Mouse (Mus musculus) left cerebral cortex, adult 8-10 months (tissue): Measurements from ENCODE around the gene Olfr12. TPM values are rescaled to one million over a fixed set of nuclear protein-coding genes. Genes with fewer than 3 reads are reported as not detected.
A peak's percentile ranks its signal among the peaks of the same experiment; 100 is the strongest.

Experiments
- DNase-seq, 2 experiments: peaks; one replicate each; pipeline ENCODE4 v3.0.0; 2022; ENCODE audit warnings: low spot score in 2 of 2
- total RNA-seq, 4 experiments: library from RNA; stranded (reverse); gene quantifications; 2 replicates each; pipeline ENCODE4 v1.2.4; 2022

Olfr12 gene
- total RNA-seq = not detected

DNA sequence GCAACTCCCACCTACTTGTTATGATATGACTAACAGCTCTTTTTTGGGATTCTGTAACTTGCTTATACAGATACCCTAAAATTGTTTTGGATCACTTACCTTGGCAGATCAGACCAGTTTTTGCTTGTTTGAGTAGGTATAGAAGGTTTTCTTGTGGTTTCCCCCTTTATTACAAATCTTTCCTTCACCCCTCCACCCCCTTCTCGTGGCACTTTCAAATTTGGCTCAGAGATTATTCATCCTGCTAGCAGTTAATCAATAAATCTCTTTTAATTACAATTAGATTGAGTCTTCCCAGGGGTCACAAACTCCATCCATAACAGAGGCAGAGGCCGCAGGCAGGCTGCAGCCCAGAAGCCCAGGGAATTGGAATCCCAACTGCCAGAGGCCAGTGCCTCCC lies at the start of gene Olfr12:
Gene Olfr12 (plus strand): TSS at position 301 of the 400 bp plus-strand sequence.
- DNase-seq = no peak

DNA sequence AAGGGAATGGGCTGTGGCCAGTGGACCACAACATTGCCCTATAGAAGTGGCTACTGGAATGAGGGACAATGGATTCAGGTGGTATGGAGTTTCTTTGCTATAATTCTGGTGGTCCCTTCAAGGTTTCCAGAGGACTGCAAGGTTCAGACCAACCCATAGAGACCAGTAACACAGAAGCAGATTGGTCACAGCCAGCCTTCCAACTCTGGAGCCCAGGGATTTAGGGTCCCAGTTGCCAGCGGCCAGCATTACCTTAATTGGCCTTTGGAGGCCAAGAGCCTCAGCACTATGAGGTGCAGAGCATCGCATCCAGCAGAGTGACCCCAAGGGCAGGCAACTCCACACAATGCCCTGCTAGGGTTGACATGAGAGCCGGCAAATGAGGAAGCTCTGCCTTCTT lies 46.6 kb upstream of the Olfr12 start, which contains the start of gene Olfr1413:
Gene Olfr1413 (plus strand): TSS at position 301 of the 400 bp plus-strand sequence.
- no peak for DNase-seq

DNA sequence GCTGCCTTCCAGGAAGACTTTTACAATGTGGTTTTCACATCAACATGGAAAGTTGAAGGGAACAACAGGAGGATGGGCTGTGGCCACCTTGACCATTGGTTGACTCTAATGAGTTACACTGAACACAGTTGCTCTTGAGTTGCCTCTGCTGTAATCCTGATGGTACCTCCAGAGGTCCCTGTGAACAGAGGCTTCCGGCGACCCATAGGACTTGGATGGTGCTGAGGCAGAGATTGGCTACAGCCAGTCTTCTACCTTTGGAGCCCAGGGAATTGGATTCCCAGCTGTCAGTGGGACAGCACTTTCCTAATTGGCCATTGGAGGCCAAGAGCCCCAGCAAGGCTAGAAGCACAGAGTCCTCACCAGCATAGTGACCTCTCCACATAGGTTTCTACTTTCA lies 32.1 kb upstream of the Olfr12 start, which contains the start of gene Olfr1412:
Gene Olfr1412 (plus strand): TSS at position 301 of the 400 bp plus-strand sequence.
- no peak for DNase-seq

DNA sequence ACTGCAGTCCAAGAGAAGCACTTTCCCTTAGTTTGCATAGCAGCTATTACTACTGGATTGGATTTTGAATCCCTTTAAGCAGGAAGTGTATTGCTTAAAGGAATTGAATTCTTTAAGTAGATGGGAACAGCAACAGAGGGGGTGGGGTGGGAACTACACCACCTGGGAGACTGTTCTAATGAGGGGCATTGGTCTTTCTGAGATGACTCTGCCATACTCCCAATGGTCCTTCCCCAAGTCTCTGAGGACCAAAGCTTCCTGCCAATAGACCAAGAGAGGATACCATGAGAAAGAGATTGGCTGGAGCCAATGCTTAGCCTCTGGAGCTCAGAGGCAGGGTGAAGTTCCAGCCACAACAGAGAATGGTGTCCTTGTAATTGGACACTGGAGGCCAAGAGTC lies 23.5 kb upstream of the Olfr12 start, which contains the start of gene Olfr1411:
Gene Olfr1411 (plus strand): TSS at position 301 of the 400 bp plus-strand sequence.
- no peak for DNase-seq

DNA sequence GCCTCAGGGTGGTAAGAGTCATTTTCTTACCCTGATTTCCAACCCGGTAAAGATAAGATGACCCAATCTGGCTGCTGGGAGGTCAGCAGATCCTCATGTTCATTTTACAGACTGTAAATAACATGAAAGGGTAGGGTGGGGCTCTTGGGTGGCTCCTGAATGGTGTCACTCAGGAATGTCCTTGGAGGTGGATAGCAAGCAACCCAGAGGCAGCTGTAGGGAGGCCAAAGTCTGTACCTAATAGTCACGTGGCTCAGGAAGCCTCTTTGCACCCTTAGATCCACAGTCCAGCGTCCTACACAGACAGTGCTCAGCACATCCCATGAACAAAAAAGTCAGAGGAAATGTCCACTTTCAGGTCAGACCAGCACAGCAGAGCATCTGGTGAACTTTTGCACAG lies 21.6 kb upstream of the Olfr12 start:
- no peak for DNase-seq

DNA sequence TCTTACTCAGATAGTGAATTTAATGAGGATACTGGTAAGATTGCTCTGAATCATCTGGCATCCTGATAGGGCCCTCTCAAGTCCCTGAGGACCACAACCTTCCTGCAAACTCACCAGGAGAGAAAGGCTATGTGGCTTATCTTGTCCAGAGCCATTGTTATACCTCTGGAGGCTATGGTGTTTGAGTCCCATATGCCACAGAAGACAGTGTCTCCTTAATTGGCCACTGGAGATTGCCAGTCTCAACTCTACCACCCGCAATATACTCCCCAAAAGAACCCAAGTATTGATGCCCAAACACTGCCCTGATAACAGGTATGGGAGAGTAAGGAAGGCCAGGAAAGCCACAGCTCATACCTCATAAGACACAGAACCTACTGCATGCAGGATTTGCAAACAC lies 12.1 kb upstream of the Olfr12 start, which contains the start of gene Olfr1410:
Gene Olfr1410 (plus strand): TSS at position 301 of the 400 bp plus-strand sequence.
- DNase-seq = no peak

DNA sequence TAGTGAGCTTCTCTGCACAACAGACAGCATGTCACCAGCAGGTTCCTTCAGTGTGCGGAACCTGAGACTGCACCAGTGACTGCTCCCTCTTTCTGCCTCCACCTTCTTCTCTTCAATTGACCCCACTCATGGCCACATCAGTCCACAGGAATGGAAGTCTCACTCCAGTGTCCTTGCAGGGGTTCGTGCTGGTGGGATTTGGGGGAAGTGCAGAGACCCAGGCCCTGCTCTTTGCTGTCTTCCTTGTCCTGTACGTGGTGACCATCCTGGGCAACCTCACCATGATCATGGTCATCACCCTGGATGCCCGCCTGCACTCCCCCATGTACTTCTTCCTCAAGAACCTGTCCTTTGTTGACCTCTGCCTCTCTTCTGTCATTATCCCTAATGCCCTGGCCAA lies 9.9 kb upstream of the Olfr12 start:
- no peak for DNase-seq

DNA sequence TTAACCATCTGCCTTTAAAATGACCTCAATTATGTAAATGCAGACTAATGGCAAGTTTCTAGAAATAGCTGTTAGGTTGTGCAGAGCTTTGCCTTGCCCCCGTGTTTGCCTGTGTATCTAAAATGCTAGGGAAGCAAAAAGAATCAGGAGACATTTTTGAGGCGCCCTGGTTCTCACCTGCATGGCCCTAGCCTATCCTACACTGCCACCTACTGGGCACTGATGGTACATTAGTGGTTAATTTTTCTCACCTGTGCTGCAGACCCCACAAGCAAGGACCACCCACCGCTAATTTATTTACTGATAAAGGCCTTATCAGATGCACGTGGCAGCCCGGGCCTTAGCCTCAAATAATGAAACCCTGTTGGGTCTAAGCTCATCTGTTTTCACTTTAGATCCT lies 6.6 kb upstream of the Olfr12 start:
- peak; percentile 21 to 43 for DNase-seq

DNA sequence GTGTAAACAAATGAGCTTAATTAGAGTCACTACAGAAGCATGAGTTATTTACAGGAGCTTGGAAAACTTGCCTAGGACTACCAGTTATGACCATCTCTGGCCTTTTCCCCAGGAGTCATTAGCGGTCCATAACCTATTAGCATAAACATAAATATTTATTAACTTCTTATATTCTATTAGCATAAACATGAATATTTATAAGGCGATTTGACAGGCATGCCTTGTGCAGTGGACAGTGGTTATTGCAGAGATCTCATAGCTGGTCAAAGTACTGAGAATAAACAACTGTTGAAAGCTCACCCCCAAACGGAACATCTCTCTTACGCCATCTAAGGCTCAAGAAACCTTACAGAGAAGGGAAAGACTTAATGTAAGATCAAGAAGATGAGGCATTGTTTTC lies 4.4 kb upstream of the Olfr12 start:
- DNase-seq = no peak

DNA sequence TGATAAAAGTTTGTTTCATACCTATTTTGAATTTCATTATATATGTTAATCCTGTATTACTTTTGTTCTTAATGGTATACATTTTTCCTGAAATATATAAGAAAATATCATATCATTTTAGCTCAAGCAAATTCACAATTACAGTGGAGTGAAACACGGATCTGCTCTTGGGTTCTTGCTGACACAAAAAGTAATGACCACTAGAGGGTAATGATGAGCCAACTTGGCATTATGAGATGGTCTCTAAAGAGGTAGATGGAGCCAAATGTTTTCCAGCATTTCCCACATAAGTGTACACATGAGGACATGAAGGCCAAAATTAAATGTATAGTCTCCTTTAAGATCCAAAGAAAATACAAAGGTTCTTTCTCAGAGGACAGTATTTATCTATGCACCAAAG lies 3.1 kb upstream of the Olfr12 start:
- DNase-seq = no peak

DNA sequence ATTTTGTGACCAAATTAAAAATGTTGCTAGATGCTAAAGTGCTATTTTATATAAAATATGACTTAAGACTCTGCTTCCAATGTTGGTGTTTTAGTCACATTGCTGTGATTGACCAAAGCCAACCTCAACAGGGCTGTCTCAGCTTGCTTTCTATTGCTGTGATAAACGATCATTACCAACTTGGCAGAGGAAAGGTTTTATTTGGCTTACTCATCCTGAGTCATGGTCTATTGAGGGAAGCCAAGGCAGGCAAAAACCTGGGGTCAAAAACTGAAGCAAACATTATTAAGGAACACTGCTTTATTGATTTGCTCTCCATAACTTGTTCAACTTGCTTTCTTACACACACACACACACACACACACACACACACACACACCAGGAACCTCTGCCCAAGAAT lies 1.5 kb upstream of the Olfr12 start:
- no peak for DNase-seq

DNA sequence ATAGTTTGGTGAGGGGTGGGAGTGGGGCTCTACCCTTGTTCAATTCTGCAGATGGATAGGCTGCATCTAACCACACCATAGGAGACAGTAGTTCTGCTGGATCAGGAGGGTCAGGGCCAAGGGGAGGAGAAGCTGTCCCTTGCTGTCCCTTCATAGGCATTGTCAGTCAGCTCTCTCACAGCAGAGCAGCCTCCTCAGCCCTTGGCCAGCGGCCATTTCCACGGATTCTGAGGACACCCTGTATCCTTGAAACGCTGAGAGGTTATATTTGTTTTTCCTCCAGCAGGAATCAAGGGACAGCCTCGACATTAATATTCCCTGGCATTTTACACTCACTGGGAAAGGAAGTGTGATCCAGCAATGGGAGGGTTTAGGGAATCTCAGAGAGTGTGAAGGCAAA lies 772 bp downstream of the Olfr12 start:
- DNase-seq = no peak

DNA sequence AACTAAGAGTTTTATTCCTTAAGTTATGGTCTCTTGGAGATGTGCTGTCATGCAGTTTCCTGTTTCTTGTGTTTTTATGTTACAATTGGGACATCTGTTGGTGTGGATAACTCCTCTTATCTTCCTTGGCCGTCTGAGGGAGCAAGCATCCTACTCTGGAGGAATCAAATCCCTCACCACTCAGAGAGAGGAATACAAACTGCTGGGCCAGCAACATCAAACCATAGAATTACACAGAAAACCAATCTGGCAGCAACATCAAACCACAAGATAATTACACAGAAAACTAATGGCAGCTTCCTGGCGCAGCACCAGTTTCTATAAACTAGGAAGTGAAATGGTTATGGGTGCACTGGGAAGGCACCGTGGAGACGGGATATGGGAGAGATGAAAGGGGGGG lies 10.6 kb downstream of the Olfr12 start:
- no peak for DNase-seq

DNA sequence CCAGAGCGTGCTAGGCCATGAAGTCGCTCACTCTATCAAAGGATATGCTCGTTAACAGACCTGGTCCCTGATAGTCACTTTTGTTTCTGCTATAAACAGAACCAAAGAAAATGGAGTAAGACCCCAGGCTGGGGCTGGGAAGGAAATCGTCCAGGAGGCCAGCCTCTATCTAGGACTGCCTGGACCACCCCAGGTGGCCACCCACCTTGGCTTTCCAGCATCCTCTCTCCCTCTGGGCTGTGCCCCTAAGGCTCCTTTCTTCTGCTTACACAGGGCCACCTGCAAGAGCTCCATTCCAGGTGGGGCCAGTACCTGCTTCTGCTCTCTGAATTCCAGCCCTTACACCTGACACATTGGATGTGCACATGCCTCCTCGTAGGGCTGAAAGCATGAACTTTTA lies 14.6 kb downstream of the Olfr12 start:
- no peak for DNase-seq

DNA sequence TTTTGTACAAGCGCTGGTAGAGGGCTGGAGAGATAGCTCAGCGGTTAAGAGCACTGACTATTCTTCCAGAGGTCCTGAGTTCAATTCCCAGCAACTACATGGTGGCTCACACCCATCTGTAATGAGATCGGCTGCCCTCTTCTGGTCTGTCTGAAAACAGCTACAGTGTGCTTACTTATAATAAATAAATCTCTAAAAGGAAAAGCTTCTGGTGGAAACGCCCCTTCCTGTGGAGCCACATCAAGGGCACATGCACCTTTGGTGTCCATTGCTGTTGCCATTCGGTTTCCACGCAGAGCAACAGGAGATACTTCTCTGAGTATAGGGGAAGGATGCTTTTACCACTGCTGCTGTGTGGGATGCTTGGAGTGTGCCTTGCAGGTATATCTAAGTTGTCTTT lies 15.4 kb downstream of the Olfr12 start:
- DNase-seq = no peak

DNA sequence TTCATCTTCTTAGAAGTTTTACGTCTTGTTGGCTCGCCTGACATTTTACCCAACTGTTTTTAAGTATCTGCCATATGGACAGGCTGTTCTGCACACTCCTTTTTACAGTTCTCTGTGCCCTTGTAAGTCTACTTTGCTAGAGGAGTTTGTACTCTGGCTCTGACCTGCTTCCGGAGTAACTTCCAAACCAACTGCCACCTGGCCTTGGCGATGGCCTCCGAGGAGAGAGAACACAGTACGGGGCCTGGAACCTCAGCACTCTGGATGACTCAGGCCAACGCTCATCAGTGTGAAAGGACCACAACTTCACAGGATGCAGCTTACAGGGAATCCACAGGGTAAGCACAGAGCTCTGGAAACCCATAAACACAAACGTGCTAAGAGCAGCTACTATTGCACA lies 16.1 kb downstream of the Olfr12 start:
- DNase-seq = peak in 1 of 2 experiments; percentile 3

DNA sequence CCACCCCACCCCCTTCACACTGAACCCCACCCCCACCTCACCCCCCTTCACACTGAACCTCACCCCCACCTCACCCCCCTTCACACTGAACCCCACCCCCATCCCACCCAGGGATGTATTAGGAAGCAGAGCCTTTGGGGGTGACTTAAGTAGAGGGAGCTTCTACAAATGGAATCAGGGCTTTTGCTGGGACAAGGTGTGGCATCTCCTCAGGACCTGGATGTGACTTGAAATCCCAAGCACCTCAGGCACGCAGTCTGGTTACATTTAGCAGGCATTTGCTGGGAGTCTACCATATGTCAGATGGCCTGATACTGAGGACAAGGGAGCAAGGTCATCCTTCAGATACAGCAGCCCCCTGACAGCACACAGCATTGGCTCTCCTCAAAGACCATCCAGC lies 17.0 kb downstream of the Olfr12 start:
- DNase-seq = no peak

DNA sequence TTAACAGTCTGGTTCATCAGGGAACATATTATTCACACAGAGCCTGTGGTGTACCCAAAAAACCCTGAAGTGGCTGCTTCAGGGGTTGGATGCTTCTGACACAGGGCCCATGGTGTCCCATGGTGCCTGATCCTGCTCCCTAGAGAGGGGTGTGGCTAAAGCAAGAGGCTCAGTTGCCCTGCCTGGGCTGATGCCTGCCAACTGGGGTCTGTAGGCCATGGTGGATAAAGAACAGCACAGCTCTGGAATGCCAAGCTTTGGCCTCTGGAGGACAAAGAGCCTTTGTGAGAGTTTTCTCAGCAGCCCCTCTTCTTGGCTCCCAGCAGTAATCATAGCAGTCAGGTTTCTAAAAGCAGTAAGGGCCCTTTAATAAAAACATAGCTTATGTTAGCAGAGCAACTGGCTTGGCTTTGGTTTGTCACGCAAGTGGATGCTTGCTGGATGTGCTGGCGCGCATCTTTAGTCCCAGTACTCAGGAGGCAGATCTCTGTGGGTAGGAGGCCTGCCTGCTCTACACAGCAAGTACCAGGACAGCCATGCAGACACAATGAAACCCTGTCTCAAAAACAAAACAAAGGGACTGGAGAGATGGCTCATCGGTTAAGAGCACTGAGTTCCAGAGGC lies 17.5 kb downstream of the Olfr12 start:
- DNase-seq = peak in 1 of 2 experiments; percentile 5

DNA sequence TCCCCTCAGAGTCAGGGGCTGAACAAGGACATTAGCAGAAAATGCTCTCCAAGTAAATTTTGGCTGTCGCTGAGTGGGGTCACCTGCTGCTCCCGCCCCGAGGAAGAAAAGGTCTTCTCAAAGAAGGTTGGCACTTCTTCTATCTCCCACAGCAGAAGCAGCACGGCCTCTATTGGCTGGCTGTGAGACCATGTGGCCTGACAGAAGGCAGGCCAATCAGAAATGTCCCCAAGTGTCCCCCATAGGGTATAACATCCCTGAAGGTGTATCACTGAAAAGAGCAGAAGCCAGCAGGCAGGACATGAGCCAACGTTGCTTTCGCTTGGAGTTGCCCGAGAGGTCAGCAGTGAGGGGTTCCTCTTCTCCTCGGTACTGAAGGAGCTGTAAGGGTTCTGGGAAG lies 18.4 kb downstream of the Olfr12 start:
- DNase-seq = no peak

DNA sequence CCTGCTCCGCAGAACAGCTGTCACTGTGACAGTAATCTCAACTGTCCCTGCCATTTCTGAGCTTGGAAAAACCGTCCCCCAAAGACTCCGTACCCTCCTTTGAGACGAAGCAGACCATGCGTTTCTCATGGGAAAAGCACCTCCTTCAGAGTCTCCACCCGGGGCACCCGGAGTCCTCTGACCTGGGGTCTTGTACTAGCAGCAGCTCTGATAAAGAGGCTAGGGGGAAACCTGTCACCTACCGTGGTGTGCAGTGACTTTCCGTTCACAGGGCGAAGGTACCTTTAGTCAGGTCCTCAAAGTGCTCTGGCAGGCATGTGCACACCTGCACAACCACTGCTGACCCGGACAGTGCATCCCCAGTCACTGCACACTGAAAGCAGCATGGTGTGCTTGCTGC lies 19.1 kb downstream of the Olfr12 start:
- DNase-seq = no peak

DNA sequence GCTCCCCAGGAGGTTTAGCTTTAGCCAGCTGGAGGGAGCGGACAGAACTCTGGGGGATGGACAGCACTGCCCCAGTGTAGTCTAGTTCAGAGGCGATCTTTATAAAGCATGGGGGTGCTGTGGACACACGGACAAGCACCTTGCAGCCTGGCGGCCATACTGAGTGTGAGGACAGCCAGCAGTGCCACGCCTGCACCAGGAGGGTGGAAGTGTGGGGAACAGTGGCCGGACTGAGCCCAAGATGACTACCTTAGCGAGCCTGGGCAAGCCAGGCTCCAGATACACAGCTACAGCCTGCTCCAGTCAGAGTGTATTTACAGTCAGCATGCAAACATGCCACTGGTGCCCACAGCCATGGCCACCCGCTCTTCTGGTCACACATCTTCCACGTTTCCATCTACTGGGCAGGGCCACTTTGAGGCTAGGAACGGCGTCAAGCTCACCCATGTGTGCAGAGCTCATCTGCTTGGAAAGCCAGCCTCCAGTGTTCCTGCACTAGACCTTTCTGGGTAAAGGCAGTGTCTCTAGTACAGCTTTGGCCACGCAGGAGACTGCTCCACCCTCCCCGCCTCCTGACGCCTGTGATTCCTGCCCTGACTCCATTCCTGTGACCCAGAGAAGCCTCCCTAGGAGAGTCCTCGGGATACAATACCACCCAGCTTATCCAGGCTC lies 20.0 kb downstream of the Olfr12 start:
- DNase-seq = no peak

DNA sequence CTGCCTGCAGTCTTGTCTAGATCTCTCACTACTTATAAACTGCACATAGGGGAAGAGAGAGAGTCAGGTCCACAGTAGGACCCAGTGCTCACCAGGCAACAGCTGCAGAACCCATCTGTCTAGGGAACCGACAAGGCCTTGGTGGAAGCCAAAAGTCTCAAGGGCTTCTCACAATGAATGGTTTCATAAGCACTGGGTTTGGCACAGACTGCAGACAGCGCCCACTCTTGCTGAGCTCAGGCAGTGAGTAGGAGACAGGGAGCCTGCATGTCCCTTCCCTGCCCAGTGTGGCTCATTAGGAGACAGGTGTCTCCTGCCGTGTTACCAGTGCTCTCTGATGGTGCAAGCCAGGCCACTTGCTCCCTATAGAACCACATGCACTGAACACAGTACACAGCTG lies 20.6 kb downstream of the Olfr12 start:
- DNase-seq = peak in 1 of 2 experiments; percentile 81

DNA sequence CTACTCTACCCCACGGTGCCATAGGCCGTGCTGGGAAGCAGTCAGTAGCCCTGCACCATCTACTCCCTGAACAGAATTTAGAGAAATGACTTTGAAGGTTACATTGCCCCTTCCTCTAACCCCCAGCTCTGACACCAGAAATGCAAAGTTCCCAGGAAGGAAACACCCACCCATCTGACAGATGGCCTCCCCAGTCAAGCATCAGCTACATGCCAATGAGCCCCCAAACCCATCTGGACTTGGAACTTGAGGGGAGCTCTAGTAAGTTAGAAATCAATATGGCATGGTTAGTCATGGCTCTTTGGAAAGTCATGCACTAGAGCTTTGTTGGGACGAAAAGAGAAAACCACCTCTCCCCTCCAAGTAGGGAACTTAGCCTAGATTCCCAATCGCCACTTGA lies 21.1 kb downstream of the Olfr12 start:
- DNase-seq = no peak
